Mouse (Mus musculus) CD8-positive naive resting alpha-beta T cell, adult 2 months (primary cell): Measurements from ENCODE around the gene Arhgef17.

Experiments
- DNase-seq, 2 experiments: peaks; one replicate each; pipeline ENCODE4 v3.0.0; 2022; ENCODE audit warnings: low read depth in 2 of 2, low spot score in 2 of 2

Arhgef17 gene

GRCm38 (mm10) chr7:100917751-100918150 lies 14.2 kb downstream of the Arhgef17 start:
- DNase-seq = no peak

- DNase-seq = no peak
Measured at GRCm38 (mm10) chr7:100916526-100916925, 15.4 kb downstream of the Arhgef17 start.

- DNase-seq = no peak
Measured at GRCm38 (mm10) chr7:100915204-100915603, 16.7 kb downstream of the Arhgef17 start.

GRCm38 (mm10) chr7:100911791-100912190 lies 20.1 kb downstream of the Arhgef17 start:
- DNase-seq = no peak

GRCm38 (mm10) chr7:100911246-100911770 lies 20.6 kb downstream of the Arhgef17 start:
- no peak for DNase-seq

- DNase-seq = no peak
Measured at GRCm38 (mm10) chr7:100908567-100908966, 23.3 kb downstream of the Arhgef17 start.

GRCm38 (mm10) chr7:100908061-100908460 lies 23.8 kb downstream of the Arhgef17 start:
- no peak for DNase-seq

GRCm38 (mm10) chr7:100907231-100907630 lies 24.7 kb downstream of the Arhgef17 start:
- peak; percentile 67 to 77 for DNase-seq

- no peak for DNase-seq
Measured at GRCm38 (mm10) chr7:100906029-100906789, 25.7 kb downstream of the Arhgef17 start.

GRCm38 (mm10) chr7:100905037-100905436 lies 26.9 kb downstream of the Arhgef17 start:
- no peak for DNase-seq

GRCm38 (mm10) chr7:100904612-100905011 lies 27.3 kb downstream of the Arhgef17 start:
- DNase-seq = no peak

- DNase-seq = no peak
Measured at GRCm38 (mm10) chr7:100902451-100903137, 29.3 kb downstream of the Arhgef17 start.

- no peak for DNase-seq
Measured at GRCm38 (mm10) chr7:100897828-100898227, 34.1 kb downstream of the Arhgef17 start.

- DNase-seq = no peak
Measured at GRCm38 (mm10) chr7:100894833-100895226, 37.1 kb downstream of the Arhgef17 start.

- no peak for DNase-seq
Measured at GRCm38 (mm10) chr7:100894057-100894832, 37.7 kb downstream of the Arhgef17 start.

- DNase-seq = no peak
Measured at GRCm38 (mm10) chr7:100893249-100894056, 38.5 kb downstream of the Arhgef17 start.

GRCm38 (mm10) chr7:100886535-100886934 lies 45.4 kb downstream of the Arhgef17 start:
- peak; percentile 51 to 64 for DNase-seq

- no peak for DNase-seq
Measured at GRCm38 (mm10) chr7:100884460-100884859, 47.4 kb downstream of the Arhgef17 start.

- DNase-seq = no peak
Measured at GRCm38 (mm10) chr7:100881950-100882349, 50.0 kb downstream of the Arhgef17 start.

- DNase-seq = no peak
Measured at GRCm38 (mm10) chr7:100881531-100881930, 50.4 kb downstream of the Arhgef17 start.

- peak; percentile 52 to 58 for DNase-seq
Measured at GRCm38 (mm10) chr7:100879595-100879994, 52.3 kb downstream of the Arhgef17 start.
